Mouse (Mus musculus) forebrain, postnatal 0 days (tissue): ENCODE data around the gene Olfr322. TPM values are rescaled to one million over a fixed set of nuclear protein-coding genes. Genes with fewer than 3 reads are reported as not detected.

Source experiments
- ATAC-seq: fragments of 200-750 bp; cut with Nextera tagmentation; 2 replicates; pipeline ENCODE4 v1.8.0; 2017; ENCODE audit warnings: mild to moderate bottlenecking, moderate library complexity
- DNase-seq: peaks from one replicate; pipeline ENCODE4 v3.0.0-alpha.2; 2015
- H3K27ac ChIP-seq: fragments of 300-500 bp; sonication (generic); 2 replicates; pipeline ENCODE4 v1.5.1; 2014; ENCODE audit warnings: low read depth, mild to moderate bottlenecking, antibody characterized with exemption, low read length, moderate library complexity, mixed read lengths
- H3K27me3 ChIP-seq: fragments of 300-500 bp; sonication (generic); 2 replicates; pipeline ENCODE4 v1.6.1; 2014; ENCODE audit warnings: mild to moderate bottlenecking, low read length, mixed read lengths; ENCODE audit not compliant: insufficient read depth
- H3K36me3 ChIP-seq: fragments of 300-500 bp; sonication (generic); 2 replicates; pipeline ENCODE4 v1.6.1; 2014; ENCODE audit warnings: mild to moderate bottlenecking, moderate library complexity; ENCODE audit not compliant: insufficient read depth
- H3K4me1 ChIP-seq: fragments of 300-500 bp; sonication (generic); 2 replicates; pipeline ENCODE4 v1.6.1; 2014; ENCODE audit warnings: antibody characterized with exemption; ENCODE audit not compliant: insufficient read depth
- H3K4me2 ChIP-seq: fragments of 300-500 bp; sonication (generic); 2 replicates; pipeline ENCODE4 v1.6.1; 2014; ENCODE audit warnings: low read depth, mild to moderate bottlenecking, moderate library complexity
- H3K4me3 ChIP-seq: fragments of 300-500 bp; sonication (generic); 2 replicates; pipeline ENCODE4 v1.5.1; 2014; ENCODE audit warnings: low read depth, low read length, mixed read lengths
- H3K9ac ChIP-seq: fragments of 300-500 bp; sonication (generic); 2 replicates; pipeline ENCODE4 v1.6.1; 2014; ENCODE audit warnings: mild to moderate bottlenecking
- H3K9me3 ChIP-seq: fragments of 300-500 bp; sonication (generic); 2 replicates; pipeline ENCODE4 v1.6.1; 2016; ENCODE audit warnings: low read length
- CTCF ChIP-seq: sonication (generic); IDR thresholded peaks from 2 replicates; pipeline ENCODE4 v1.5.1; 2016; ENCODE audit warnings: antibody characterized with exemption, control low read depth, low read depth
- WGBS: fragments of 180-500 bp; shearing (Covaris S2); extraction: QIAGEN DNeasy Blood & Tissue Kit; methylation state at CpG from one replicate; pipeline ENCODE4 v1.1.7; 2014; 5-methylcytosine and 5-hydroxymethylcytosine counted together
- polyA plus RNA-seq: library from polyadenylated mRNA; unstranded; fragments of >200 nt; fragmentation: Nextera tagmentation; extraction: Ambion mirVana; gene quantifications from 2 replicates; pipeline ENCODE4 v1.2.1, GENCODE M21; 2015
- total RNA-seq: library from RNA; depleted of rRNA; stranded (reverse); fragments of >200 nt; gene quantifications from 2 replicates; pipeline ENCODE4 v1.2.3, GENCODE M21; 2014

Gene Olfr322
- total and polyA plus RNA-seq, 2 experiments from 2014 or later, result not detected

DNA sequence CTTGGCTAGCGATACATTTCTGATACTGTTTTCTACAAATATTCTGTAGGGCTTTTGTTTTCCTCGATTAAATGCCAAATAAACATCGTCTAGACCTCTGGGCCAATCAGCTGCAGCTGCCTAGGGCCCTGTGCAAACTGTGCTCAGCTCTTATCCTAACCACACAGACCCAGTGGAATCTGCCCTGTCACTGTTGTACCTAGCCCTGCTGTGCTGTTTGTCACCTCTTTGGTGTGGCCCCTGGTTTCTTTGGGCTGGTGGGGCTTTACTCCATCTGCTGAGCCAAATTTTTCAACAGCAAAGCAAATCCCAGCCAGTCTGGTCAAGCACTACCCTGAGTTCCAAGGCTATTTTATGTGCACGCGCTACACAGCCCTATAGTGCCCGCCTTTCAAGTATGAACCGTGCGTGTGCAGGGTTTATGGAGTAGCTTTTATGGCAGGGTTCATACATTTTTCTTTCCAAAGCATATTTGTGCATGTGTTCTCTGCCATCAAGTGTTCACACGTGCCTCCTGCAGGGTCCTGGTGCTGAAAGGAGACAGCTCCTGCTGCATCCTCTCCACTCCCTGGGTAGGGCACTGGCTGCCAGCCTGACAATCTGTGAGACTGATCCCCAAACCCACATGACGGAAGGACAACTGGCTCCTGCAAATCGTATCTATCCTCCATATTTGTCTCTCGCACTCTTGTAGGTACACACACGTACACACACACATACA is 16.8 kb upstream of the Olfr322 start:
- Histone ChIP-seq H3K36me3 (no peaks in the 10 kb centered on the region), H3K4me3 (no peak overlapping the region), H3K27ac (no peak overlapping the region), H3K4me2 (no peak overlapping the region), H3K9me3 (no peaks in the 10 kb centered on the region), H3K9ac (no peak overlapping the region), H3K4me1 (0 out of 2 replicates have a peak, but pooled peaks cover 6% of the 10 kb centered on the region), H3K27me3 (no peaks in the 10 kb centered on the region)
- no peak for DNase-seq
- peak; percentile 29; the same call in 1 of the 2 replicates for ATAC-seq
- 75% methylated on average over 13 of the region's 13 CpGs for WGBS
- TF ChIP-seq CTCF, result no peak

- Histone ChIP-seq H3K27ac (no peak overlapping the region), H3K9me3 (no peaks in the 10 kb centered on the region), H3K27me3 (no peaks in the 10 kb centered on the region), H3K4me3 (no peak overlapping the region), H3K4me1 (0 out of 2 replicates have a peak, but pooled peaks cover 6% of the 10 kb centered on the region), H3K9ac (no peak overlapping the region), H3K36me3 (no peaks in the 10 kb centered on the region), H3K4me2 (no peak overlapping the region)
- WGBS, result 35% methylated on average over 6 of the region's 6 CpGs
- peak; percentile 17 for DNase-seq
- TF ChIP-seq CTCF, result peak; percentile 57
- ATAC-seq, result no peak
Measured at GRCm38 (mm10) chr11:58643350-58643749, 15.2 kb upstream of the Olfr322 start.

GRCm38 (mm10) chr11:58655151-58655550 is 3.4 kb upstream of the Olfr322 start:
- Histone ChIP-seq H3K36me3 (no peaks in the 10 kb centered on the region), H3K4me2 (no peak overlapping the region), H3K4me3 (no peak overlapping the region), H3K9ac (no peak overlapping the region), H3K9me3 (no peaks in the 10 kb centered on the region), H3K27ac (no peak overlapping the region), H3K4me1 (no peaks in the 10 kb centered on the region), H3K27me3 (no peaks in the 10 kb centered on the region)
- no peak for TF ChIP-seq CTCF
- ATAC-seq (no peak), DNase-seq (no peak)
- WGBS, result 93% methylated on average over 3 of the region's 3 CpGs

DNA sequence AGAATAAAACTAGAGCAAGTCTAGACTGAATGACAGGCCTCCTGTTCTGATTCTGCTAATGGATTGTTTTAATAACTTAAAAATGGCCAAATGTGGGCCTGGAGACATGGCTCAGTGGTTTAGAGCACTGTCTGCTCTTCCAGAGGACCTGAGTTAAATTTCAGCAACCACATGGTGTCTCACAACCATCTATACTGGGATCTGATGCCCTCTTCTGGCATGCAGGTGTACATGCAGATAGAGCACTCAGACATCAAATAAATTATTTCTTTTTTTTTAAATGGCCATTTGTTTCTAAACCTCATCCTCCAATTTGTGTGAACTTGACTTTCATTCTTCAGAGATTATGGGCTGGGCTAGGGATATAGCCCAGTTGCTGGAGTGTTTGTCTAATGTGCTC is 10.7 kb downstream of the Olfr322 start:
- Histone ChIP-seq H3K4me3 (no peak overlapping the region), H3K4me1 (no peaks in the 10 kb centered on the region), H3K9ac (no peak overlapping the region), H3K36me3 (no peaks in the 10 kb centered on the region), H3K27me3 (no peaks in the 10 kb centered on the region), H3K27ac (no peak overlapping the region), H3K9me3 (no peaks in the 10 kb centered on the region), H3K4me2 (no peak overlapping the region)
- TF ChIP-seq CTCF, result no peak
- no peak for ATAC-seq
- no peak for DNase-seq

- WGBS, result 55% methylated on average over 4 of the region's 4 CpGs
- ATAC-seq (no peak), DNase-seq (no peak)
- Histone ChIP-seq H3K27ac (no peak overlapping the region), H3K4me1 (no peaks in the 10 kb centered on the region), H3K9ac (no peak overlapping the region), H3K36me3 (no peaks in the 10 kb centered on the region), H3K4me3 (no peak overlapping the region), H3K4me2 (no peak overlapping the region), H3K9me3 (no peaks in the 10 kb centered on the region), H3K27me3 (no peaks in the 10 kb centered on the region)
- peak; percentile 9; the same call in 1 of the 2 replicates for TF ChIP-seq CTCF
Measured at GRCm38 (mm10) chr11:58671825-58672224, 13.2 kb downstream of the Olfr322 start.

DNA sequence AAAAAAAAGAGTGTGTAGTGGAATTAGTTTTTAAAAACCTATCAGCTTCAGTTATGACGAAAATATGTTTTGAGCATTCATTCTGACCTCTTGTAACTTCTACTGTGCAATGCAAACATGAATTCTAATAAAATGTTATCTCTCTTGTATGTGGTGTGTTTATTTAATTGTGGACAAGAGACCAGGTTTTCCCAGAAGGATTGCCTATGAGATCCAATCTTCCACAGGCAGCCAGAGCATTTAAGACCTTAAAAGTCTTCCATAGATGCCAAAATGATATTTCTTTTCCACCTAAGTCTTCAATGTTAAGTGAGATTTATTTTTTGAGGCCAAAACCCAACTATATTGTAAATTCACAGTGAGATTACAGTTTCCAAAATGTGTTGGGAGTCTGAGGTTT is 22.2 kb downstream of the Olfr322 start, which contains the start of gene Olfr320:
TSS of gene Olfr320 (plus strand) at position 301 of the 400 bp plus-strand sequence.
- TF ChIP-seq CTCF, result no peak
- no peak within 1 kb of the TSS for H3K9ac ChIP-seq
- H3K4me2 ChIP-seq, result no peak within 1 kb of the TSS
- WGBS, result 84% methylated on average over 1 of the region's 1 CpGs
- DNase-seq, result no peak
- H3K4me3 ChIP-seq, result no peak within 1 kb of the TSS
- H3K4me1 ChIP-seq, result no peaks in the 10 kb centered on the region
- H3K36me3 ChIP-seq, result no peaks in the 10 kb centered on the region
- H3K27ac ChIP-seq, result no peak within 1 kb of the TSS
- no peaks in the 10 kb centered on the region for H3K27me3 ChIP-seq
- H3K9me3 ChIP-seq, result no peaks in the 10 kb centered on the region
- ATAC-seq, result no peak

GRCm38 (mm10) chr11:58698862-58699261 is 40.3 kb downstream of the Olfr322 start, which contains the start of gene Olfr319:
TSS of gene Olfr319 (plus strand) at chr11:58699162.
- Histone ChIP-seq H3K4me3 (no peak within 1 kb of the TSS), H3K4me1 (no peaks in the 10 kb centered on the region), H3K4me2 (no peak within 1 kb of the TSS), H3K27ac (no peak within 1 kb of the TSS), H3K36me3 (no peaks in the 10 kb centered on the region), H3K27me3 (no peaks in the 10 kb centered on the region), H3K9ac (no peak within 1 kb of the TSS), H3K9me3 (peaks cover 4% of the 10 kb centered on the region; the same call in 1 of the 2 replicates)
- WGBS, result 79% methylated on average over 3 of the region's 3 CpGs
- ATAC-seq (no peak), DNase-seq (no peak)
- TF ChIP-seq CTCF, result no peak
